Mouse (Mus musculus) midbrain, embryonic 14.5 days (tissue): ENCODE data around the gene Cldn3. TPM values are rescaled to one million over a fixed set of nuclear protein-coding genes. Genes with fewer than 3 reads are reported as not detected.

Experiments used
- ATAC-seq: fragments of 200-750 bp; cut with Nextera tagmentation; 2 replicates; pipeline ENCODE4 v1.8.0; 2017; ENCODE audit warnings: moderate number of reproducible peaks, moderate library complexity; ENCODE audit not compliant: low FRiP score, low TSS enrichment
- DNase-seq: peaks from one replicate; pipeline ENCODE4 v3.0.0-alpha.2; 2015
- H3K27ac ChIP-seq: fragments of 300-500 bp; sonication (generic); replicated peaks from 2 replicates; pipeline ENCODE4 v1.5.1; 2014; ENCODE audit warnings: mild to moderate bottlenecking, low read depth, low read length, moderate library complexity
- H3K27me3 ChIP-seq: fragments of 300-500 bp; sonication (generic); 2 replicates; pipeline ENCODE4 v1.6.1; 2014; ENCODE audit warnings: low read length, control low read depth, mixed read lengths; ENCODE audit not compliant: control insufficient read depth, insufficient read depth
- H3K36me3 ChIP-seq: fragments of 300-500 bp; sonication (generic); 2 replicates; pipeline ENCODE4 v1.6.1; 2014; ENCODE audit warnings: low read length, control low read depth; ENCODE audit not compliant: control insufficient read depth, insufficient read depth
- H3K4me1 ChIP-seq: fragments of 300-500 bp; sonication (generic); 2 replicates; pipeline ENCODE4 v1.6.1; 2014; ENCODE audit warnings: mild to moderate bottlenecking, antibody characterized with exemption, low read length, control low read depth; ENCODE audit not compliant: control insufficient read depth, insufficient read depth
- H3K4me2 ChIP-seq: fragments of 300-500 bp; sonication (generic); 2 replicates; pipeline ENCODE4 v1.6.1; 2014; ENCODE audit warnings: mild to moderate bottlenecking, low read length, moderate library complexity
- H3K4me3 ChIP-seq: fragments of 300-500 bp; sonication (generic); replicated peaks from 2 replicates; pipeline ENCODE4 v1.5.1; 2014; ENCODE audit warnings: low read depth, low read length
- H3K9ac ChIP-seq: fragments of 300-500 bp; sonication (generic); replicated peaks from 2 replicates; pipeline ENCODE4 v1.6.1; 2014; ENCODE audit warnings: mild to moderate bottlenecking, low read length, moderate library complexity
- H3K9me3 ChIP-seq: fragments of 300-500 bp; sonication (generic); 2 replicates; pipeline ENCODE4 v1.6.1; 2016; ENCODE audit warnings: low read length, control low read depth, mixed read lengths; ENCODE audit not compliant: control insufficient read depth
- WGBS: fragments of 180-500 bp; shearing (Covaris S2); extraction: QIAGEN DNeasy Blood & Tissue Kit; methylation state at CpG from one replicate; pipeline ENCODE4 v1.1.7; 2014; 5-methylcytosine and 5-hydroxymethylcytosine counted together
- polyA plus RNA-seq: library from polyadenylated mRNA; unstranded; fragments of >200 nt; fragmentation: Nextera tagmentation; extraction: Ambion mirVana; gene quantifications from 2 replicates; pipeline ENCODE4 v1.2.1, GENCODE M21; 2014

The Cldn3 gene
- polyA plus RNA-seq, 1 experiment from 2014 or later = 1.3 TPM

DNA sequence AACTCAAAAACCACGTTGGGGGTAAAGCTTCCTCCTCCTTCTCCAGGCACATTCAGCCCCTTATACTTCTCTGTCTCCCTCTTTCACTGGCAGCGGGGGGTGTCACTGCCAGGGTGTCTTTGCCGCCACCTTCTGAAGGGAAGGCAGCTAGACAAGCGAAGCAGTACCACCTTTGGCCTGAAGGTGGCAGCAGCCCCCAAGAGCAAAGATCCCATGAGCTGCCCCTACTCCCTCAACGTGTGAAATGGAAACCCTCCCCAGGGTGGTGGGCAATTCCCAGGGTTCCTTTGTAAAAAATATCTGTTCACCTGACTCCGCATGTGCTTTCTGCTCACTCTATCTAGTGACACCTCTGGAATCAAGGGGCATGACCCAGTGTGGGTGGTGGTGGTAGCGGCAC, 29.5 kb downstream of the Cldn3 start:
- Histone ChIP-seq H3K9ac (no peak overlapping the region), H3K4me2 (no peak overlapping the region), H3K36me3 (no peaks in the 10 kb centered on the region), H3K4me3 (no peak overlapping the region), H3K9me3 (no peaks in the 10 kb centered on the region), H3K27me3 (no peaks in the 10 kb centered on the region), H3K4me1 (peaks cover 9% of the 10 kb centered on the region), H3K27ac (no peak overlapping the region)
- DNase-seq = peak; percentile 88
- no peak for ATAC-seq
- 14% methylated on average over 7 of the region's 7 CpGs for WGBS

DNA sequence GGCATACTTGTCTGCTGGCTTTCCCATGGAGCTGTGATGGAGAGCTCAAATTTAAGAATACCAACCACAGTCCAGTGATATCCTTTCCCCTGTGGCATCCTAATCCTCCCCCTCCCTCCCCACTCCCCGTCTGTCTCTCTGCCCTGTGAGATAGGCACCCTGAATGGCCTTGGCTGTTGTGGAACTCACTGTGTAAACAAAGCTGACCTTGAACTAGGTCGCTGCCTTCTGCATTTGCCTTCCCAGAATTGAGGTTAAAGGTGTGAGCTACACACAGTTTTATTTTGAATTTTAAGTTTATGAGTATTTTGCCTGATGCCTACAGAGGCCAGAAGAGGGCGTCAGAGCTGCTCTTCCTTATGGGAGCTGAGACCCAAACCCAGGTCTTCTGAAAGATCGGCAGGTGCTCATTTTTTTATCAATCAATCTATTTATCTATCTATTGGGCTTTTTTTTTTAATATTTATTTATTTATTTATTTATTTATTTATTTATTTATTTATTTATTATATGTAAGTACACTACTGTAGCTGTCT, 30.3 kb downstream of the Cldn3 start:
- Histone ChIP-seq H3K27ac (no peak overlapping the region), H3K4me3 (no peak overlapping the region), H3K9me3 (no peaks in the 10 kb centered on the region), H3K4me1 (peaks cover 5% of the 10 kb centered on the region; the same call in 1 of the 2 replicates), H3K27me3 (no peaks in the 10 kb centered on the region), H3K36me3 (no peaks in the 10 kb centered on the region), H3K9ac (no peak overlapping the region), H3K4me2 (no peak overlapping the region)
- no peak for ATAC-seq
- DNase-seq = no peak
- 64% methylated on average over 4 of the region's 4 CpGs for WGBS

DNA sequence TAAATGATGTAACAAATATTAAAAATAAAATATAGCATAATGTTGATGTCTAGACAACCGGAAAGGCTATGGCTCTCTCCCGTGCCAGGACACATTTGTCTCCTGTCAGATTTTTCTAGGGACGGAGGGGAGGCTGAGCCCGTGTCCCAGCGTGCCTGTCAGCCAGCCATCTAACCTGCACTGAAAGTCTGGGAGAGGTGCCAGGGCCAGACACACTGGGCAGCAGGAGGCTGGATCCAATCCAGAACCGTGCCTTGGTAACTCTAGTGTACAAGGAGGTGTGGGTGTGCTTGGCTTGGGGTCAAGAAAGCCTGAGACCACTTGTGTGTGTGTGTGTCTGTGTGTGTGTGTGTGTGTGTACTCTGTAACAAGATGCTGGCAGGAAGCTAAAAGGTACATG, 35.8 kb downstream of the Cldn3 start:
- Histone ChIP-seq H3K4me1 (peaks cover 14% of the 10 kb centered on the region), H3K4me2 (no peak overlapping the region), H3K9ac (no peak overlapping the region), H3K27me3 (no peaks in the 10 kb centered on the region), H3K4me3 (no peak overlapping the region), H3K9me3 (no peaks in the 10 kb centered on the region), H3K36me3 (no peaks in the 10 kb centered on the region), H3K27ac (no peak overlapping the region)
- DNase-seq = peak; percentile 80
- 74% methylated on average over 6 of the region's 6 CpGs for WGBS
- ATAC-seq = no peak

DNA sequence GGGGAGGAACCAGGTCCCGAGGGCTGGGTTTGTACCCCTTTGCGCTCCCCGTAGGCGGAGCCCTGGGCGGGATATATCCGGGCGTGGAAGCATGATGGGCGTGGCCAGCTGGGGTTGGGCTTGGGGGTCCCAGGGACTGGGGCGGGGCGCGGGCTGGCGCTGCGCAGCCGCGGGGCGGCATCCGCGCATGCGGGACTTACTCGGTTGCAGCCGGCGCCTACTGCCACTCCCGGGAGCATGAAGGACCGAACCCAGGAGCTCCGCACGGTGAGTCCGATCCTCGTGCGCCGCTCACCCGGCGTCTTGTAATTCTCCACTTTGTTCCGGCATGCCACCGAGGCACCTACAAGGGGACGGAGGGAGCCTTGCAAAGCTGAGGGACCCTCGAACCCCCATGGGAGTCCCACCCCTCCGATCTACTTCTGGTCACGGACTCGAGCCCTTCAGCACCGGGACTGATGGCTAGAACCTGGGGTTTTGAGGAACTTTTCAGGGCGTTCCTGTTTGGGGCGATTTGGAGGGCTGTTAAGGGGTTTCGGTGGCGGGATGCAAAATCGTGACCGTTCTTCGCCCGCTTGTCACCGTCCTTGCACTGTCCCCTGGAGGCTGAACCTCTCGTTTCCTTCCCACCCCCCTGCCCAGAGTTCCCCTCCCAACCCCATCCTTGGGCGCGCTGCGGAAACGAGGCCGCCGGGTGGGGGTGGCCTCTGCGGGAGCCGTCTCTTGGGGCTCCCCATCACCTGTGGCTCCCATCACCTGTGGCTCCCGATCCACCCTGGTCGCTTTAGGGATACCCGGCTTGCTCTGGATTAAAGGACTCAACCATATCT, 37.5 kb downstream of the Cldn3 start, which contains the start of gene Stx1a:
TSS of gene Stx1a (plus strand) at position 139 of the 830 bp plus-strand sequence.
- peak within 1 kb of the TSS; percentile 61 for H3K4me3 ChIP-seq
- no peaks in the 10 kb centered on the region for H3K27me3 ChIP-seq
- WGBS = under 1% methylated on average over 60 of the region's 61 CpGs
- H3K9me3 ChIP-seq = no peaks in the 10 kb centered on the region
- peak within 1 kb of the TSS; percentile 49; the same call in 1 of the 2 replicates for H3K27ac ChIP-seq
- peak within 1 kb of the TSS; percentile 91 for H3K4me2 ChIP-seq
- no peaks in the 10 kb centered on the region for H3K36me3 ChIP-seq
- peak within 1 kb of the TSS; percentile 68 for H3K9ac ChIP-seq
- DNase-seq = peak; percentile 94
- peak; percentile 93 for ATAC-seq
- peaks cover 14% of the 10 kb centered on the region for H3K4me1 ChIP-seq

DNA sequence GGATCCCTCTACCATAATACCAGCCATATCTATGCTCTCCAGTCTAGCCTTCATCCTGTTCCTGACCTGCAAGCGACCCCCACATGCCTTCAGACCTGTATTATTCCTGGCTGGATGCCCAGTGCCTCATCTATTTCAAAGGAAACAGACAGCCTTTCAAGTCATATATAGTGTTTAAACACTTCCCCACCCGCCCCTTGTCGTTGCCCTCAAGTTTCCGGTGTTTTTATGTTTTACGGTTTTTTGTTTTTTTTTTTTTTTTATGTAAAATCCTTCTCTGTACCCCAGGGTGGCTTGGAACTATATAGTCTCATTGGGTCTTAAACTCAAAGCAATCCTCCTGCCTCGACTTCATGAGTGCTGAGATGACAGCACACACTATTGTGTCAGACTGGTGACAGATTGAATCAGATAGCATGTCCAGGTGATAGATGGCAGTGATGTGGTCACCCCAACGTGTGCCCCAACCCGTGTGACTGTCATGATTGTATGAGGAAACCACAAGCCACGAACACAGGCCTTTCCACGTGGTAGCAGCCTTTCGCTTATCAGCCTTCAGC, 38.7 kb downstream of the Cldn3 start:
- no peak overlapping the region for H3K27ac ChIP-seq
- WGBS = 85% methylated on average over 11 of the region's 11 CpGs
- H3K36me3 ChIP-seq = no peaks in the 10 kb centered on the region
- no peak overlapping the region for H3K4me3 ChIP-seq
- no peak for ATAC-seq
- H3K4me2 ChIP-seq = peak overlapping the region; percentile 91
- no peak overlapping the region for H3K9ac ChIP-seq
- H3K4me1 ChIP-seq = peaks cover 14% of the 10 kb centered on the region
- H3K9me3 ChIP-seq = no peaks in the 10 kb centered on the region
- H3K27me3 ChIP-seq = no peaks in the 10 kb centered on the region
- no peak for DNase-seq

DNA sequence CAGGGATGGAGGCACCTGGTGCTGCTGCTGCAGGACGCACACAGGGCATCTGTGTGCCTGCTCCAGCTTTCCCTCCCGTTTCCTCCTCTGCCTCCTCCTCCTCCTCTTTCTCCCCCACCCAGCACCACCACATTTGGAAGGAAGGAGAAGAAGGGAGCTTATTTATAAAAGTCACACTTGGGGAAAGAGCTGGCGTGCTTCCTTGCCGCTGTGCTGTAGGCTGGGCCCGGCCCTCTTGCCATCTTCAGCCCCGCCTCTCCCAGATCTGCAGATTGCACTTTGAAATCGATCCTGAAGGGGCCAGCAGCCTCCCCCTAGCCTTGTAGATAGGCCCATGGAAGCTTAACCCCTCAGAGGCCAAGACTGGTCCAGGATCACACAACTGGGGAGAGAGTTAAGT, 39.9 kb downstream of the Cldn3 start:
- H3K4me3 ChIP-seq = no peak overlapping the region
- ATAC-seq (no peak), DNase-seq (no peak)
- no peak overlapping the region for H3K27ac ChIP-seq
- H3K27me3 ChIP-seq = no peaks in the 10 kb centered on the region
- H3K4me1 ChIP-seq = peaks cover 14% of the 10 kb centered on the region
- H3K36me3 ChIP-seq = no peaks in the 10 kb centered on the region
- no peak overlapping the region; the same call in 1 of the 2 replicates for H3K9ac ChIP-seq
- WGBS = 22% methylated on average over 7 of the region's 7 CpGs
- no peaks in the 10 kb centered on the region for H3K9me3 ChIP-seq
- H3K4me2 ChIP-seq = peak overlapping the region; percentile 17; the same call in 1 of the 2 replicates

DNA sequence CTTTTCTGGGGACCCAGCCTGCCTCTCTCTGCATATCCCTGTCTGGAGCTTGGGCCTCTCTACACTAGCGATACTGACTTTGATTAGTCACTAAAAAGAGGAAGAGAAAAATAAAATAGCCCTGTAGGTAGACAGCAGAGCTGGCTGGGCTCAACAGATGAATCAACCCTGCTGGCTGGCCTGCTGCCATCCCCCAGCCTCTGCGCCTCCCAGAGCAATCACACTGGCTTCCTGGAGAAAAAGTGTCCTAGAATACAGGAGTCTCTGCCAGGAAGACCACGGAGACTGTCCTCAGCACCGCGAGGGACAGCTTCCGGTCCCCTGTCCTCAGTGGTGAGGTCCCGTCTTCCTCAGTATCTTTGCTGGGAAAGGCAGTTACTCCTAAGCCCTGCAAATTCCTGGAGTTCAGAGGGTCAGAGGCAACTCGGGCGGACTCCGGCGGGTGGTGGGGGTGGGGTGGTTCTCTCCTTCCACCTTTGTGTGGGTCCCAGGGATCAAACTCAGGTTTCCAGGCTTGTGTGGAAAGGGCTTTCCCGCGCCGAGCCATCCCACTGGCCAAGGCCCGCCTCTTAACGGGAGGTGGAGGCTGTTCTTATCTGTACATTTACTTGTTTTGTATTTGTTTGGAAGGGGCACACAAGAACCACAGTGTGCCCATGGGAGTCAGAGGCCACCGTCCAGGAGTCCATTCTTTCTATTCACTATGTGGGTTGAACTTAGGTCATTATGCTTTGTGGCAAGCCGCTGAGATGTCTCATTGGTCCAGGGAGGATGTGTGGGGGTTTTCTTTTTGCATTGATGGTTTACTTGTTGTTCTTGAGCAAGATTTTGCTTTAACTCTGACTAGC, 43.2 kb downstream of the Cldn3 start:
- 59% methylated on average over 18 of the region's 18 CpGs for WGBS
- DNase-seq = no peak

DNA sequence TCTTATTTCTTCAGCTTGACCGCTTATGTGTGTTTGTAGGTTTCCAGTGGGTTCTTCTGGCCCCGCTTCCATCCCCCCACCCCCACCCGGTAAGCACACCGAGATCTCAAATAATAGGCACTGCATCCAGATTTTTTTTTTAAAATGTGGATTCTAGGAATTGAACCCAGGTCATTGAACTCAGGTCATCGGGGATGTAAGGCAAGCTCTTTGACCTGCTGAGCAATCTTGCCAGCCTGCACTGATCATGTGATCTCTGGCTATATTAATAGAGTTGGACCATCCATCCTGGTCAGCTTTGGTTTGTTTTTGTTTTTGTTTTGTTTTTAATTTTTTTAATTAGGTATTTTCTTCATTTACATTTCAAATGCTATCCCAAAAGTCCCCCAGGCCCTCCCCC, 46.6 kb downstream of the Cldn3 start:
- Histone ChIP-seq H3K4me1 (no peaks in the 10 kb centered on the region), H3K4me2 (no peak overlapping the region), H3K27me3 (no peaks in the 10 kb centered on the region), H3K9ac (no peak overlapping the region), H3K36me3 (peaks cover 7% of the 10 kb centered on the region; the same call in 1 of the 2 replicates), H3K9me3 (0 out of 2 replicates have a peak, but pooled peaks cover 2% of the 10 kb centered on the region), H3K4me3 (no peak overlapping the region), H3K27ac (no peak overlapping the region)
- 96% methylated on average over 5 of the region's 5 CpGs for WGBS
- no peak for DNase-seq
- no peak for ATAC-seq

More for the DNA sequence above, 43.2 kb downstream of the Cldn3 start:
- Histone ChIP-seq H3K4me1 (peaks cover 8% of the 10 kb centered on the region), H3K27me3 (no peaks in the 10 kb centered on the region), H3K4me2 (no peak overlapping the region), H3K9me3 (no peaks in the 10 kb centered on the region), H3K9ac (no peak overlapping the region), H3K27ac (no peak overlapping the region), H3K4me3 (no peak overlapping the region), H3K36me3 (no peaks in the 10 kb centered on the region)
- ATAC-seq = no peak
